In the genomic region with DNA sequence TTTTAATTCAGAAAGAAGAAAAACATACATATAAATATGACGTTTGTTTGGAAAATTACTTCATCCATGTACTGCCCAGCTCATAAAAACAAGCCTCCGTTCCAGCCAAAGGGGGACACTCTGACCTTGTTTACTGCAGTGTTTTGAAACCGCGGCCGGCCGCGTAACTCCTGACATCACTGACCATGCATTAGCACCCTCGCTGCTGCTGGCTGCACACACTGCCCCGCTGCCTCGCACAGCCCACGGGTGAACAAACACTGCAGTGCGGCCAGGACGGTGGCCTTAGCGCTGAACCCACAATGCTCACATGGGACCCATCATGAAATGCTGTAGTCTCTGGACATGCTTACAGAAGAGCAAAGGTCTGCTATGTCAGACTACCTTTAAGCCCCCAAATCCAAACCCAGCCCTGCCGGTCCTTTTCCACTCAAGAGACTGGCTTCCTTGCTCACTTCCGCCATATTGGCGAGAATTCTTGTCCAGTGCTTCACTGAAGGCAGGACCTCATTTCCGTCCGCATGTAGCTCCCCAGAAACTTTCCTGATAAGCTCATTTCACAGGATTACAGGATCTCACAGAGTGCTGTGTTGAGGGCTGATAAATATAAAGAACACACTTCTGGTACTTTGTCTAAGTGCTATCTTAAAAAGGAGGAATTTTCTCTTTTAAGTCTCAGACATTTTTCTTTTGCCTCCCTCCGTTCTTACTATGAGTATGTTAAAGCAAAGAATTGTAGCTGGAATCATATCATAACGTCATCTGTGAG, we compare ENCODE assay signal across 9 mouse cellular contexts.
DNase-seq lines count a peak whose midpoint lies in the region; ATAC-seq and TF ChIP-seq lines count a peak whose summit lies in the region.
"Had no signal": no experiment of that assay in that cellular context is flagged by ENCODE, and none has a peak within 500 bp of the region (broad histone marks: within the 10 kb centered on the region; RNA-seq: fewer than 3 reads in every experiment).

No protein-coding gene starts in this region.

- peaks cover 43% of the 10 kb centered on the region for H3K36me3 ChIP-seq in G1E (replicated peaks)
- H3K36me3 ChIP-seq in kidney, embryonic 15.5 days = no peaks in the 10 kb centered on the region
- H3K36me3 ChIP-seq in lung, postnatal 0 days (ENCODE audit: insufficient read depth, low read length) = no peaks in the 10 kb centered on the region
- H3K36me3 ChIP-seq in midbrain, embryonic 13.5 days = no peaks in the 10 kb centered on the region
- no peaks in the 10 kb centered on the region for H3K36me3 ChIP-seq in hindbrain, embryonic 12.5 days
- H3K36me3 ChIP-seq: embryonic facial prominence, embryonic 12.5 days; limb, embryonic 12.5 days had no signal

- peaks cover 7% of the 10 kb centered on the region for H3K9me3 ChIP-seq in G1E (replicated peaks)
- H3K9me3 ChIP-seq in kidney, embryonic 15.5 days (replicated peaks) = peaks cover 5% of the 10 kb centered on the region; the same call in 1 of the 2 replicates
- H3K9me3 ChIP-seq in lung, postnatal 0 days (ENCODE audit: low read length) = no peaks in the 10 kb centered on the region
- H3K9me3 ChIP-seq in midbrain, embryonic 13.5 days = peaks cover 8% of the 10 kb centered on the region; the same call in 1 of the 2 replicates
- H3K9me3 ChIP-seq in hindbrain, embryonic 12.5 days (replicated peaks) = peaks cover 6% of the 10 kb centered on the region; the same call in 1 of the 2 replicates

- peaks cover 9% of the 10 kb centered on the region for H3K27me3 ChIP-seq in G1E (ENCODE audit: insufficient read depth, low read length)
- no peaks in the 10 kb centered on the region for H3K27me3 ChIP-seq in kidney, embryonic 15.5 days
- no peaks in the 10 kb centered on the region for H3K27me3 ChIP-seq in lung, postnatal 0 days (replicated peaks; ENCODE audit: insufficient read depth, low read length)
- H3K27me3 ChIP-seq in midbrain, embryonic 13.5 days = no peaks in the 10 kb centered on the region
- no peaks in the 10 kb centered on the region for H3K27me3 ChIP-seq in hindbrain, embryonic 12.5 days
- H3K27me3 ChIP-seq: embryonic facial prominence, embryonic 12.5 days; limb, embryonic 12.5 days had no signal

- no peak overlapping the region for H3K27ac ChIP-seq in kidney, embryonic 15.5 days
- H3K27ac ChIP-seq in lung, postnatal 0 days (ENCODE audit: low read length) = peak overlapping the region; percentile 92
- H3K27ac ChIP-seq in midbrain, embryonic 13.5 days = no peak overlapping the region
- H3K27ac ChIP-seq in hindbrain, embryonic 12.5 days = no peak overlapping the region
- H3K27ac ChIP-seq: embryonic facial prominence, embryonic 12.5 days; limb, embryonic 12.5 days had no signal

- no peak for TF ChIP-seq CTCF in G1E (IDR thresholded peaks at IDR 0.05; ENCODE audit: low read depth, low read length)
- TF ChIP-seq CTCF in lung, postnatal 0 days (IDR thresholded peaks at IDR 0.05) = no peak

- WGBS in kidney, embryonic 15.5 days = 76% methylated on average over 21 of the region's 21 CpGs
- WGBS in lung, postnatal 0 days = 66% methylated on average over 21 of the region's 21 CpGs
- 90% methylated on average over 21 of the region's 21 CpGs for WGBS in midbrain, embryonic 13.5 days
- 88% methylated on average over 21 of the region's 21 CpGs for WGBS in hindbrain, embryonic 12.5 days

- H3K9ac ChIP-seq in kidney, embryonic 15.5 days = no peak overlapping the region
- H3K9ac ChIP-seq in lung, postnatal 0 days (replicated peaks; ENCODE audit: low read depth) = peak overlapping the region; percentile 39; the same call in 1 of the 2 replicates
- no peak overlapping the region for H3K9ac ChIP-seq in midbrain, embryonic 13.5 days (replicated peaks)
- no peak overlapping the region for H3K9ac ChIP-seq in hindbrain, embryonic 12.5 days
- H3K9ac ChIP-seq: embryonic facial prominence, embryonic 12.5 days; limb, embryonic 12.5 days had no signal

- no peak for ATAC-seq in G1E (ENCODE audit: extremely low read depth, insufficient number of reproducible peaks, low FRiP score, poor library complexity, severe bottlenecking)
- ATAC-seq in kidney, embryonic 15.5 days (replicated peaks; ENCODE audit: low FRiP score) = 0 out of 2 replicates have a peak, but pooled peaks have one; percentile 43
- peak; percentile 51 for ATAC-seq in lung, postnatal 0 days
- ATAC-seq in frontal cortex, adult (ENCODE audit: low TSS enrichment) = no peak
- ATAC-seq in midbrain, embryonic 13.5 days = no peak
- ATAC-seq in hindbrain, embryonic 12.5 days (ENCODE audit: low FRiP score) = no peak

- DNase-seq in G1E (ENCODE audit: low spot score) = peak; percentile 3
- DNase-seq in adrenal gland, postnatal 10 days = peak; percentile 76
- peak; percentile 83 for DNase-seq in lung, postnatal 0 days (ENCODE audit: low spot score)

- H3K4me3 ChIP-seq in G1E (ENCODE audit: low read depth, low read length) = peak overlapping the region; percentile 68
- H3K4me3 ChIP-seq in kidney, embryonic 15.5 days (replicated peaks) = no peak overlapping the region
- H3K4me3 ChIP-seq in lung, postnatal 0 days (ENCODE audit: low read depth, low read length) = peak overlapping the region; percentile 27; the same call in 1 of the 2 replicates
- no peak overlapping the region for H3K4me3 ChIP-seq in midbrain, embryonic 13.5 days (replicated peaks)
- no peak overlapping the region for H3K4me3 ChIP-seq in hindbrain, embryonic 12.5 days
- H3K4me3 ChIP-seq: embryonic facial prominence, embryonic 12.5 days; limb, embryonic 12.5 days had no signal

- H3K4me2 ChIP-seq in kidney, embryonic 15.5 days = no peak overlapping the region
- H3K4me2 ChIP-seq in lung, postnatal 0 days (replicated peaks; ENCODE audit: low read depth, low read length) = peak overlapping the region; percentile 51
- no peak overlapping the region for H3K4me2 ChIP-seq in midbrain, embryonic 13.5 days (replicated peaks)
- no peak overlapping the region for H3K4me2 ChIP-seq in hindbrain, embryonic 12.5 days (replicated peaks)
- H3K4me2 ChIP-seq: embryonic facial prominence, embryonic 12.5 days; limb, embryonic 12.5 days had no signal

- H3K4me1 ChIP-seq in G1E (ENCODE audit: insufficient read depth, low read depth, low read length) = peaks cover 25% of the 10 kb centered on the region
- peaks cover 8% of the 10 kb centered on the region for H3K4me1 ChIP-seq in kidney, embryonic 15.5 days
- H3K4me1 ChIP-seq in lung, postnatal 0 days (ENCODE audit: insufficient read depth, low read depth, low read length) = peaks cover 29% of the 10 kb centered on the region; the same call in 1 of the 2 replicates
- H3K4me1 ChIP-seq in midbrain, embryonic 13.5 days (replicated peaks) = 0 out of 2 replicates have a peak, but pooled peaks cover 13% of the 10 kb centered on the region
- H3K4me1 ChIP-seq in hindbrain, embryonic 12.5 days = peaks cover 10% of the 10 kb centered on the region
- H3K4me1 ChIP-seq: embryonic facial prominence, embryonic 12.5 days had no signal

- TF ChIP-seq EP300 in lung, postnatal 0 days (IDR thresholded peaks at IDR 0.05) = 0 out of 2 replicates have a peak, but pooled peaks have one; percentile 29

Comparison
In these comparisons a context has a peak if more than half of its experiments do, and no peak if none do; other contexts are left out.
1. ATAC-seq: peak in kidney, embryonic 15.5 days (single experiment) and lung, postnatal 0 days (single experiment); none in G1E (single experiment), frontal cortex, adult (single experiment), midbrain, embryonic 13.5 days (single experiment) and hindbrain, embryonic 12.5 days (single experiment).
2. DNase-seq: peak in every context shown above with its lines; median percentile 83 in lung, postnatal 0 days; 76 in adrenal gland, postnatal 10 days; 3 in G1E.
3. H3K4me3 ChIP-seq: peak in G1E (single experiment) and lung, postnatal 0 days (single experiment); none in kidney, embryonic 15.5 days (single experiment), midbrain, embryonic 13.5 days (single experiment) and hindbrain, embryonic 12.5 days (single experiment).